ENCODE assay signal across 23 mouse cellular contexts in the genomic region with DNA sequence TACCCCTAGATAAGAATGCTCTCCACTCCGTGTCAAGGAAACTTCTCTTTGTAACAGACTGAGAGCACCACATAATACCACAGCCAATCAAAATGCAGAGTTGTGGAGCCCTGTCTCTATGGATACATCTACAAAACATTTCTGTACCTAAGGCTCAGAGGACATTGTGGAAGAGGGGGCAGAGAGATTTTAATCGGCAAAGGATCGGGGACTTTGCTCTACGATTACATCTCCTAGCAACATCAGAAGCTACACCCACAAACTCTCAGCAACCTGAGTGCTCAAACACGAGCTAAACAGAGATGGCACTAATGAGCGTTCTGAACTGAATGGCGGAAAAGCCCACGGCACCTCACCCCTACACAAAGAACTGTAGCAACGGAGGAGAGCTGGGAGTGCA. TPM values are rescaled to one million over a fixed set of nuclear protein-coding genes. Genes with fewer than 3 reads are reported as not detected.
DNase-seq lines count a peak whose midpoint lies in the region; ATAC-seq lines count a peak whose summit lies in the region.
"Had no signal": no experiment of that assay in that cellular context is flagged by ENCODE, and none has a peak within 500 bp of the region (broad histone marks: within the 10 kb centered on the region; RNA-seq: fewer than 3 reads in every experiment).

No protein-coding gene starts in this region.

- H3K4me3 ChIP-seq in hindbrain, embryonic 11.5 days (ENCODE audit: low read depth, low read length) = no peak overlapping the region
- H3K4me3 ChIP-seq: forebrain, embryonic 10.5 days; forebrain, embryonic 13.5 days; gastrocnemius, adult 2 months; hindbrain, embryonic 10.5 days had no signal

- H3K27ac ChIP-seq in hindbrain, embryonic 11.5 days (ENCODE audit: low read depth, low read length) = no peak overlapping the region
- H3K27ac ChIP-seq: forebrain, embryonic 10.5 days; forebrain, embryonic 13.5 days; gastrocnemius, adult 2 months; hindbrain, embryonic 10.5 days; hindbrain, embryonic 14.5 days; hindbrain, postnatal 0 days had no signal

- H3K4me2 ChIP-seq in hindbrain, embryonic 11.5 days (replicated peaks; ENCODE audit: low read depth, low read length) = no peak overlapping the region
- H3K4me2 ChIP-seq: forebrain, embryonic 13.5 days; heart, embryonic 11.5 days; hindbrain, embryonic 14.5 days had no signal

- no peak for ATAC-seq in hindbrain, embryonic 11.5 days (ENCODE audit: low FRiP score)
- ATAC-seq: forebrain, embryonic 13.5 days; forebrain, embryonic 16.5 days; hindbrain, postnatal 0 days; intestine, embryonic 16.5 days had no signal

- 88% methylated on average over 9 of the region's 9 CpGs for WGBS in hindbrain, embryonic 11.5 days

- DNase-seq in heart, adult 11 months = peak; percentile 30
- no peak for DNase-seq in heart, adult 9 months (ENCODE audit: low spot score in 2 of 2)
- peak; percentile 74 for DNase-seq in CD4-positive, CD25-positive, alpha-beta regulatory T cell, adult 2 months (ENCODE audit: low read depth, low spot score)
- DNase-seq in induced T-regulatory cell, adult 2 months (ENCODE audit: low read depth) = peak; percentile 76
- no peak for DNase-seq in hindbrain, embryonic 11.5 days (ENCODE audit: low spot score)
- DNase-seq in frontal cortex, postnatal 36 days (ENCODE audit: low spot score in 2 of 2) = no peak
- DNase-seq: adrenal gland, adult 8-10 months; adrenal gland, postnatal 25 days; cerebellum, adult 18-20 months; cerebellum, adult 9-10 months; cerebellum, postnatal 14 days; gastrocnemius, adult 2 months; gastrocnemius, postnatal 14 days; heart, adult 18-20 months; kidney, adult 2 months had no signal

- no peak overlapping the region for H3K9ac ChIP-seq in hindbrain, embryonic 11.5 days (ENCODE audit: low read depth, low read length)
- H3K9ac ChIP-seq: forebrain, embryonic 13.5 days; hindbrain, embryonic 14.5 days had no signal

- H3K9me3 ChIP-seq in hindbrain, embryonic 11.5 days (ENCODE audit: control insufficient read depth, low read length) = no peaks in the 10 kb centered on the region
- H3K9me3 ChIP-seq: forebrain, embryonic 13.5 days had no signal

- H3K27me3 ChIP-seq in hindbrain, embryonic 11.5 days (ENCODE audit: control insufficient read depth, insufficient read depth, low read length) = no peaks in the 10 kb centered on the region
- H3K27me3 ChIP-seq: forebrain, embryonic 13.5 days had no signal

- no peaks in the 10 kb centered on the region for H3K36me3 ChIP-seq in hindbrain, embryonic 11.5 days (ENCODE audit: control insufficient read depth, insufficient read depth, low read length)
- H3K36me3 ChIP-seq: forebrain, embryonic 10.5 days; hindbrain, embryonic 10.5 days had no signal

- no peaks in the 10 kb centered on the region for H3K4me1 ChIP-seq in hindbrain, embryonic 11.5 days (replicated peaks; ENCODE audit: control insufficient read depth, insufficient read depth, low read length)

RNA-seq across cellular contexts. Expression of gene Coro2a, which starts 30.3 kb away (rescaled TPM):
- polyA plus RNA-seq in hindbrain, embryonic 11.5 days (2014; fragmentation: Nextera tagmentation; extraction: Ambion mirVana) = 3.6 and 6.6 TPM in 2 replicates

RNA-seq across cellular contexts. Expression of gene Trim14, which starts 35.8 kb away (rescaled TPM):
- 0.84 and 1.0 TPM in 2 replicates for polyA plus RNA-seq in hindbrain, embryonic 11.5 days (2014; fragmentation: Nextera tagmentation; extraction: Ambion mirVana)

Comparison
In these comparisons a context has a peak if more than half of its experiments do, and no peak if none do; other contexts are left out.
1. DNase-seq: peak in heart, adult 11 months (single experiment), CD4-positive, CD25-positive, alpha-beta regulatory T cell, adult 2 months (single experiment) and induced T-regulatory cell, adult 2 months (single experiment); none in heart, adult 9 months (0 of 2), hindbrain, embryonic 11.5 days (single experiment) and frontal cortex, postnatal 36 days (0 of 2).